Mouse (Mus musculus): ENCODE measurements around the gene Bace1.
A peak's percentile ranks its signal among the peaks of the same experiment; 100 is the strongest.

Bace1 gene

GRCm38 (mm10) chr9:45838434-45839138 is at the start of gene Bace1:
Gene Bace1, plus strand, starts transcription at chr9:45838580.
- DNase-seq (ENCODE audit: low read depth, low spot score): peak; percentile 85

GRCm38 (mm10) chr9:45791456-45792142 is 46.8 kb upstream of the Bace1 start:
- DNase-seq (ENCODE audit: low read depth, low spot score): no peak

GRCm38 (mm10) chr9:45792235-45792634 is 46.1 kb upstream of the Bace1 start:
- no peak for DNase-seq (ENCODE audit: low read depth, low spot score)

DNA sequence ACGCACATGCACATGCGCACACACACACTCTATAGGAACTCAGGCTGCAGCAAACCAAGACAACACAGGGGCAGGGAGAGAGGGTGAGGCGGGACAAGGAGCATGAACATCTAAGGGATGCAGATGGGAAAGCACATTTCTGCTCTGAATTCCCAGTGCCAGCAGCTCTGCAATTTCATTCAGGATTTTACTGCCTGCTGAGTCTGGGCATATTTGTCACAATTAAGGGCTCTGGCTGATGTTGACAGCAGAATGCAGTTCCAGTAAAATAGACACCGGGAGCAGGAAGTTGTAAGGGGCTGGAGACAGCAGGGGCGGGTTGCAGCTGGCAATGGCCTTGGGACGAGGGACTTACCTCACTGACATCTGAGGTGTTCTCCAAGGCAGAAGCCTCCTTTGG is 44.7 kb upstream of the Bace1 start:
- no peak for DNase-seq (ENCODE audit: low read depth, low spot score)

DNA sequence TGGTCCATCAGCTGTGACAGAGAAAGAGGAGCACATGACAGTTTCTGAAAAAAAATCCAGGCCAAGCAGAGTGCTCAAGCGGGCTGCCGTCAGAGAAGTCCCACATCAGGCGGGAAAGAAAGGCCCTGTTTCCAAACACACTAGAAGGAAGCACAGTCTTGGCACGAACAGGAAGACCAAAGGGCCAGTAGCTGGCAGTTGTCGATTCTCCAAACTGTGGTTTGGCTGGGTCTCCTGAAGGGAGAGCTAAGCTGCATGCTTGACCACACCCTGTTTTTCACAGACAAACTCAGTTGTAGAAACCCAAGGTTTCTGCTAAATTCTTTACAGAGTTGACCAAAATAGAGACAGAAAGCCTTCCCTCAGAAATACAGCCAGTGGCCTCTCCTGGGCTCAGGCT is 42.7 kb upstream of the Bace1 start:
- DNase-seq (ENCODE audit: low read depth, low spot score): no peak

DNA sequence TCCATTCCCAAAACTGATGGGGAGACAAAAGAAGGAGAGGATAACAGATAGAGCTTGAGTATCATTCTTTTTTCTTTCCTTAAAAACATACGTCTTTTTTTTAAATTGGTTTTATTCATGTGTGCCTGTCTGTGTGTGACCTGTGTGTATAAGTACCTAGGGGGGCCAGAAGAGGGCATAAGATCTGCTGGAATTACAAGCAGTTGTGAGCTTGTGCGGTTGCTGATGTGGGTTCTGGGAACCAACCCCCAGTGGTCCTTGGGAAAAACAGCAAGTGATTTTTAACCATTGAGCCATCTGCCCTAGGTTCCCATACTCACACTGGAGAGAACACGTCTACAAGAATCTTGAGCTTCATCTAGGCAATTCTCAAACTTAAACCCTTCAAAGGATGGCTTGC is 41.1 kb upstream of the Bace1 start:
- DNase-seq (ENCODE audit: low read depth, low spot score): no peak

DNA sequence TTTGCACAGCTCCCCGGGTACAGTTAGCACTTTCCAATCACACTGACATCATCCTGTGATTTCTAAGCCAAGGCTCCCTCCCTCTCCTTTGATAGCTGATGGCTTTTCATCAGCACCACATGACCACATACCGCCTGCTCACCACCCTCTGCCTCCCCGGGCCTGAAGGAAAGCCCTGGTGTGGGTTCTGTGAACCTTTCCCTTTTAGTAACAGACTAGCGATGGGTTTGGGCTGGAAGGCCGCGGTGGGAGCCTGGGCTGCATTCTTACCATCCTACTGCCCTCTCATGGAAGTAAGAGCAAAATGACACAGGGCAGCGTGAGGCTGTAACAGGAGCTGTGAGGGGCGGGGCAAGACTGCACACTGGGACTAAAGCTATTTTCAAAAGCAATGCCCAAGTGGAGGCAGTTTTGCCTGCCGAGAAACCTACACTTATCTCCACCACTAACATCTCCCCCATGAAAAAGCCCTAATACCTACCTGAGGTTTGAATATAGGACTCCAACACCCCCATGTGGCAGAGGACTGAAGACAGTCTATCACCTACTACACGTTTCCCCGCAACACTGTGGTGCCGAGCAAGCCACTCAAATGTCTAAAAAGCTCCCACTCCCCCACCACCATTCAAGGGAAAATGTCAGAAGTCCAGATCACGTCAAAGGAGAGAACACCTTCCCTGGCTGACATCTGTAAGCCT is 39.8 kb upstream of the Bace1 start:
- DNase-seq (ENCODE audit: low read depth, low spot score): no peak

DNA sequence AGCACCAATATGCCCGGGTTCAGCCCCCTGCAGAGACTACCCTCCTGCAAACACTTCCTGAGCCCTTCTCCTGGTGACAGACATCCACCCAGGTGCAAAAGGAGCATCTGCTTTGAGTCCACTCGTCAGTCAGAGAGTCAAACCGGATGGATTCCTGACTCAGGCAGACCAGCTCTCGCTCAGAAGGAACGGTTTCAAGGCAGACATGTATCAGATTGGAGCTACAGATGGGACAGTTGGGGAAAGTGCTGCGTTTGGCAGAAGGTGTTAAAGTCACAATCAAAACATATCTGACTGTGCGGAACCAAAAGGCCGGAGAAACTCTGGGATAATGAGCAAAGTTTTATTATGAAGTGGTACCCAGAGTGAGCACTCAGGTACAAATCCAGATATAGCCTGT is 39.0 kb upstream of the Bace1 start:
- DNase-seq (ENCODE audit: low read depth, low spot score): no peak

DNA sequence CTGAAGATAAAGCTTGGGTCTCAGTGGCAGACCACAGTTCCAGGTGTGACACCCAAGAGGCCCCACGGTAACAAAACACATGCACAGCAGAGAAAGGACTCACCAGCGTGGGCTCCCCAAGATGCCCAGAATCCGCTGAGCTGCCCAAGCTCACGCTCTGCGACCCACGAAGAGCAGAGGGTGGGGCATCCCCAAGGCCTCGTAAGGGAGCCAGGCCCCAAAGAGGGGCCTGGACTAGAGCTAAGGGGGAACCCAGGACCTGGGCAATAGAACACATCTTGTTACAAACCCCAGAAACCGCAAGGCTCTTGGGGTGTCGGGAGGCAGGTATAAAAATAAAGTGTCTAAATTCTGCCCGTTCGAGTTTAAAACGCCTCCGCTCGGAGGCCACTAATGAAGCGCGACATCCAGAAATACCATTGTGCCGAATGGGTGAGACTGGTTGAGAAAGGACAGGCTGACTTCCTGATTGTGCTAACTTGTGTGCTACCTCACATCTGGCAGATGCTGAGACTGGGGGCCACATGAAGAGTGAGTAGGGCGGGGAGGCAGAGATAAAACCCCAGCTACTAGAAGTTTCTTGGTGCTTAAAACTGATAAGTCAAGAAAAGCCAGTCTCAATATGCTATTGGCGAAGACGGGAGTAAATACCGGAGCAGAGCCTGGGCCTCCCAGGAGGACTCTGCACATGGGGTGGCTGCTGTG is 35.2 kb upstream of the Bace1 start:
- DNase-seq (ENCODE audit: low read depth, low spot score): no peak

DNA sequence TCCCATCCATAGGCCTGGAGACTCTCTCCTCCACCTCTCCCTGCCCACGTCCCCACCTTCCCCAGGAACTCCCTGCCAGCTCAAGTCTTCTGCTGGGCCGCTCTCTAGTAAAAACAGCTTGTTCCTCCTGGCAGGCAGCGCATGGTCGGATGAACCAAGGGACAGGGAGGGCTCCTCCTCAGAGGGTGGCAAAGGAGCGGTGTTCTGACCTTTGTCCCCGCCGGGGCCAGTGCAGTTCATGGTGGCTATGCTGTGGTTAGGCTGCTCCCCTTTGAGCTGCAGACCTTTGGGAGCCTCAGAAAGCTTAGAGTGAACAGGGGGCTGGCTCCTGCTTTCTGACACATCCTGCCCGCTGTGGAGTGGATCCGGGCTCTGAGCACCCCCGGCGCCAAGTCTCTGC is 31.5 kb upstream of the Bace1 start:
- no peak for DNase-seq (ENCODE audit: low read depth, low spot score)

DNA sequence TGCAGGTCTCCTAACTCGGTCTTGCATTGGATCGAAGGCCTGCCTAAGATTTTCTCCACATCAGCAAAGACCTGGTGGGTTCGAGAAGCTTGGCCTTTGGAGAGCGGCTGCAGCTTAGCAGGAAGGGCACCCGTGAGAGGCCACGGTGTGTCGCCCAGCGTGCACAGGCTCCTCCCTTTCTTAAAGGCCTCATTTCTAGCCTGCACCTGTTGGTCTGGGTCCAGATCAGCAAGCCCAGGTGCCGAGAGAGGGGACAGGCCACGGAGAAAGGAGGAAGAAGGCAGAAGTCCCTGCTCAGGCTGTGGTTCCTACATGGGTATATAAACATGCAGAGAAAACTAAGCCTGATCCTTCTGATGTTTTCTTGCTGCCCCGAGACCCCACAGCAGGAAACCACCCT is 31.0 kb upstream of the Bace1 start:
- no peak for DNase-seq (ENCODE audit: low read depth, low spot score)

DNA sequence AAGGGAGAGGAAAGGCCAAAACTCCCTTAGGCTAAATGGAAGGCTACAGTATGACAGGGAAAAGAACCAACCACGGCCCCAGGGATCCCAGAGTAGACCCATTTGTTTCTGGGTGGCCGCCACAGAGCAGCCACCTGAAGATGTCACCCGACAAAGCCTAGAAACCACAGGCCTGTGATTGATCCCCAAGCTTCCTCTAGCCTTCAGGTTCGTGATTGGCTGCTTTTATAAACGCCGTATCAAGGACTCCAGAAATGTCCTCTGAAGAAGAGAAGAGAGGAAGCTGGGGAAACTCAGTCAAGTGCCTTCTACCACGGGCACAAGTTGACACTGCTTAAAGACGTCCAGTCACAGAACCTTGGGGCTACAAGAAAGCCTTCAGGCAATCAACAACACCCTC is 30.6 kb upstream of the Bace1 start:
- DNase-seq (ENCODE audit: low read depth, low spot score): no peak

GRCm38 (mm10) chr9:45811946-45812345 is 26.4 kb upstream of the Bace1 start:
- no peak for DNase-seq (ENCODE audit: low read depth, low spot score)

DNA sequence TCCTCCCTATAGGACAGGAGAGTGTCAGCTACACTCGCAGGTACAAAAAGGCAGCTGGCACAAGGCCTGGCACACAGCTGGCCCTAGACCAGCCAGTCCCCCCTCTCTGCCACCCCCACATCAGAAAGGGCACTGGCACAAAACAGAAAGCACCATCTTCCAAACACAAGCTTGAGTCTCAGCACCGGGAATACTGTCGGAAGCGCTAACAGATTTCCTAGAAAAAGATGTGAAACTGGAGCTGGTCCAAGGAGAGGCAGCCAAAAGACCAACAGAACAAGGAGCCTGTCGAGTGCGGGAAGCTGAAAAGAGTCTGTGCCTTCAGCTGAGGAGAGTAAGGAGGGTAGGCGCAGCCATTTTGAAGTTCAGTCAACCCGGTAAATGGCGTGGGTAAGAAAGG is 23.3 kb upstream of the Bace1 start:
- no peak for DNase-seq (ENCODE audit: low read depth, low spot score)

GRCm38 (mm10) chr9:45815525-45815924 is 22.9 kb upstream of the Bace1 start:
- no peak for DNase-seq (ENCODE audit: low read depth, low spot score)

- no peak for DNase-seq (ENCODE audit: low read depth, low spot score)
These were observed 19.9 kb upstream of the Bace1 start for GRCm38 (mm10) chr9:45818406-45819011.

DNA sequence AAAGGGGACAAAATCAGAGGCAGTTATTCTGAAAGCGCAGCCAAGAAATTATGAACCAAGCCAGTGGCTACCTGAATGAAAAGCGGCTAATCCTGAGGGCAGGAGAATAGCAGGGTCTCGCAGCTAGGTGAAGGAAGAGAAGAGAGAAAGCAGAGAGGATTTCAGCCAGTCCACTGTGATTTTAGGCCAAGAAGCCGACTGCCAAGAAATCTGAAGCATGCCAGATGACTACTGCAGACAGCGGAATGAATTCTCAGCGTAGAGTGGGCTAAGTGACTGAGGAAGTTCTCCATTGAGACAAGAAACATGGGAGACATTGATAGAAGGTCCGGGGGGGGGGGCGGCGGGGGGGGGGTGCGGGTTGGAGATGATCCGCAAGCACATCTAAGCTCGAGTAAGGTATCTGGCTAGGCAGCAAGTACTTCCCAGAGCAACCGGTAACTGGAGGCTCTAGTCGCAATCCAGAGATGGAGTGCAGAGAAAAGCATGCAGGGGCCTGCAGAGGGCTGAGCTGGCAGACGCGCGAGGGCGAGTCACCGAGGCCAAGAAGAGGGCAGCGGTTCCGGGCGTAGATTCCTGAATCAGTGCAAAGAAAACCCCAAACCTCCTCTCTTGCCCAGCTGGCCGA is 10.6 kb upstream of the Bace1 start:
- DNase-seq (ENCODE audit: low read depth, low spot score): no peak

- peak; percentile 75 for DNase-seq (ENCODE audit: low read depth, low spot score)
These were observed 10.0 kb upstream of the Bace1 start, which contains the start of gene Cep164 for GRCm38 (mm10) chr9:45828291-45828963. Gene Cep164, minus strand, starts transcription at chr9:45828691.

DNA sequence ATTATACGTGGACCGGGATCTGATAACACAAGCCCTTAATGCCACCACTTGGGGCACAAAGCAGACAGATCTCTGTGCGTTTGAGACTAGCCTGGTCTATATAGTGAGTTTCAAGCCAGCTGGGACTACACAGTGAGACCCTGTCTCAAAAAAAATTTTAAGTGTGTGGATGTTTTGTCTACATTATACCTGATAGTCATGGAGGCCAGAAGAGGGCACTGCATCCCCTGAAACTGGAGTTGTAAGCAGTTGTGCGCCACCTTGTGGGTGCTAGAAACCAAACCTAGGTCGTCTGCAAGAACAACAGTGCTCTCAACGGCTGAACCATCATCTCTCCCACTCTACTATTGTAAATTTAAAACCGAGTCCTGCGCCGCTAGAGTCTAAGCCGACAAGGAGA is 9.3 kb upstream of the Bace1 start:
- DNase-seq (ENCODE audit: low read depth, low spot score): peak; percentile 76

DNA sequence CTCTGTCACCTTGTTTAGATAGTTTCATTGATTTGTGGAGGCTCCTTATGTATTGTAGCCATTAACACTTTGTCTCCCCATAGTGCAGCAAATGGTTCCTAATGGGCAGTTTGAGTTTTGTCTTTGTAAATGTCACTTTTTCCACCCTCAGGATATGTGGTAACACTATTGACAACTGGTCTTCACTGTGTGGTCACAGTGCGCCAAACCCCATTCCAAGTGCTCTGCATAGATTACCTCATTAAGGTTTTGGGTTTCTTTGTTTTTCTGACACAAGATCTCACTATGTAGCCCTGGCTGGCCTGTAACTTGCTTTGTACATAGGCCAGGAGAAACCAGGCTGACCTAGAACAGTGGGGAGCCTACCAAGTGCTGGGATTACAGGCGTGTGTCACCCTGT is 5.5 kb upstream of the Bace1 start:
- DNase-seq (ENCODE audit: low read depth, low spot score): no peak

DNA sequence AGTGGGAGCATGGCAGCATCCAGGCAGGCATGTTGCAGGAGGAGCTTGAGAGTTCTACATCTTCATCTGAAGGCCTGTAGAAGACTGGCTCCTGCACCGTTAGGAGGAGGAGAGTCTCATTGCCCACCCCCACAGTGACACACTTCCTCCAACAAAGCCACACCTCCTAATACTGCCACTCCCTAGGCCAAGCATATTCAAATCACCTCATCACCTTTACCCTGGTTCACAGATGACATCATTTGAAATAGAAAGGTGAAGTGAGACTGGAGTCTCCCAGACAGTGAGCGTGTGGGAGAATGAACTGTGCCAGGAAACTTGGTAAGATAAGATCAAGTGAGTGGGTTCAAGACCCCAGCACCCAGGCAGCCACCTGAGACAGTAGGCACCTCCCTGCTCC is 4.9 kb upstream of the Bace1 start:
- no peak for DNase-seq (ENCODE audit: low read depth, low spot score)
